Mouse (Mus musculus) bone marrow, adult 2 months (tissue): ENCODE data around the gene Glis3. TPM values are rescaled to one million over a fixed set of nuclear protein-coding genes. Genes with fewer than 3 reads are reported as not detected.

ENCODE experiments used
- H3K27ac ChIP-seq: fragments of 200-500 bp; 2 replicates; pipeline ENCODE4 v1.5.1; 2012; ENCODE audit warnings: low read depth, mild to moderate bottlenecking, control low read depth, inconsistent platforms, low read length; ENCODE audit not compliant: control insufficient read depth, poor library complexity, insufficient read depth
- H3K4me1 ChIP-seq: fragments of 200-500 bp; 2 replicates; pipeline ENCODE4 v1.6.1; 2011; ENCODE audit warnings: low read length; ENCODE audit not compliant: control insufficient read depth, insufficient read depth
- H3K4me3 ChIP-seq: fragments of 200-500 bp; replicated peaks from 2 replicates; pipeline ENCODE3; 2011; ENCODE audit warnings: mild to moderate bottlenecking, low read depth, low read length, control low read depth; ENCODE audit not compliant: control insufficient read depth
- CTCF ChIP-seq: fragments of 200-500 bp; IDR thresholded peaks from 2 replicates; pipeline ENCODE4 v1.5.1; 2011; ENCODE audit warnings: low read length, control low read depth; ENCODE audit not compliant: control insufficient read depth, insufficient read depth
- POLR2A ChIP-seq: fragments of 200-500 bp; IDR thresholded peaks from 2 replicates; pipeline ENCODE4 v1.6.1; 2011; ENCODE audit warnings: low read depth, mild to moderate bottlenecking, control low read depth, low read length, borderline replicate concordance; ENCODE audit not compliant: control insufficient read depth
- WGBS: fragments of 180-500 bp; shearing (Covaris S2); methylation state at CpG from one replicate; pipeline ENCODE4 v1.1.7; 2018; 5-methylcytosine and 5-hydroxymethylcytosine counted together
- polyA plus RNA-seq: library from polyadenylated mRNA; stranded (reverse); fragments of >200 nt; gene quantifications from 2 replicates; pipeline ENCODE4 v1.2.4, GENCODE M21; 2011; ENCODE audit warnings: low replicate concordance; ENCODE audit not compliant: missing spikeins, insufficient read depth, insufficient read length

The Glis3 gene
- polyA plus RNA-seq, 1 experiment: 2.5 TPM

DNA sequence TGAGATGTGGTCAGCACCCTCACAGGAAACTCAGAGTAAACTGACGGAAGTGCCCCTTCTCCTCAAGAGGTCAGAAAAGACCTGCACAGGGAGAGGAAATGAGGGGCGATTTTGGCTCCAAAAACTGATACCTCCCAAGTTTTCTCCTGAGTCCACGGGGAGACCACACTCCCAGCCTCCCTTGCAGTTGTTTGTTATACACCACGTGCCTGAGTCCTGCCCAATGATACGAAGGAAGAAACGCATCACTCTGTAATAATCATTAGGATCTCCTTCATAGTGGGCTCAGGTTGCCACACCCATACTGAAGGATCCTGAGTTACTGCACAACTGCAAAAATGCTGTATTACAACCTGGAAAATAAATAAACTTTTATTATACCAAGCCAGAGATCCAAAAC is 161.0 kb downstream of the Glis3 start:
- Histone ChIP-seq H3K4me1 (no peaks in the 10 kb centered on the region), H3K4me3 (no peak overlapping the region), H3K27ac (no peak overlapping the region)
- WGBS: 59% methylated on average over 6 of the region's 6 CpGs
- no peak for TF ChIP-seq CTCF

DNA sequence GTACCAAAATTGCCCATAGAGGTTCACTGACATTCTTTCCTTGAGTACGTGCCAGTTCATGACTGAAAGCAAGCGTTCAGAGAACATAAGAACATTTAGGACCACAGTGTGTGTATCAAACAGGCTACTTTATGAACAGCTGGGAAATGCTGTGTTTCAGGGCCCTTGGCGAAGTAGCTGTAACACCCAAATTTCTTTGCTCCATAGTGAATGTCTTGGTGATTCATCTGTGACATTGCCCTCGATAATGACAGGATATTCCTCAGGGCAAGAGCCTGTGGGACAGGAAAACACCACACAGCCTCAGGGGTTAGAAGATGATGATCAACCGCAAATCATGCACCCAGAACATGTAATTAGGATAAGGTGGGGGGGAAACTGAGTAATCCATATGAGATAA is 161.6 kb downstream of the Glis3 start:
- H3K4me1 ChIP-seq: no peaks in the 10 kb centered on the region
- WGBS: 77% methylated on average over 5 of the region's 5 CpGs
- no peak overlapping the region for H3K4me3 ChIP-seq
- H3K27ac ChIP-seq: no peak overlapping the region
- TF ChIP-seq CTCF (no peak), POLR2A (no peak)

GRCm38 (mm10) chr19:28517464-28518080 is 162.3 kb downstream of the Glis3 start:
- no peak overlapping the region for H3K27ac ChIP-seq
- H3K4me1 ChIP-seq: no peaks in the 10 kb centered on the region
- TF ChIP-seq POLR2A (no peak), CTCF (no peak)
- WGBS: 82% methylated on average over 9 of the region's 9 CpGs
- no peak overlapping the region for H3K4me3 ChIP-seq

DNA sequence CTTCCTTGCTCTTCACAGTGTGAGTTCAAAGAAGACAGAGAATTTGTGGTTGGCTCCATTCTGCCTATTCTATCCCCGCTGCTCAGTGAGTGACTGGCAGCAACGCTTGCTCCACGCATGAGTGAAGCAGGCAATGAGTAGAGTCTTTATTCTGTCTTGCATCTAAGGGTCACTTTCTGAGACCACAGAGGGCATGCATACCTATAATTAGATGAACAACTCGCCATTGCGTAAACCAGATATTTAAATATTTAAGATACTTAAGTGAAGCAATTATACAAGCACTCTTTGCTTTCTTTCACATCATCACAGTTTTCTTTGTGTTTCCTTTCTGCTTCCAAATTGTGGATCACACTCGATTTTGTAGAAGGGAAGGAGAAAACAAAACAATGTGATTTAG is 163.4 kb downstream of the Glis3 start:
- no peak overlapping the region for H3K4me3 ChIP-seq
- TF ChIP-seq POLR2A (no peak), CTCF (no peak)
- no peaks in the 10 kb centered on the region for H3K4me1 ChIP-seq
- H3K27ac ChIP-seq: no peak overlapping the region
- WGBS: 78% methylated on average over 6 of the region's 6 CpGs

DNA sequence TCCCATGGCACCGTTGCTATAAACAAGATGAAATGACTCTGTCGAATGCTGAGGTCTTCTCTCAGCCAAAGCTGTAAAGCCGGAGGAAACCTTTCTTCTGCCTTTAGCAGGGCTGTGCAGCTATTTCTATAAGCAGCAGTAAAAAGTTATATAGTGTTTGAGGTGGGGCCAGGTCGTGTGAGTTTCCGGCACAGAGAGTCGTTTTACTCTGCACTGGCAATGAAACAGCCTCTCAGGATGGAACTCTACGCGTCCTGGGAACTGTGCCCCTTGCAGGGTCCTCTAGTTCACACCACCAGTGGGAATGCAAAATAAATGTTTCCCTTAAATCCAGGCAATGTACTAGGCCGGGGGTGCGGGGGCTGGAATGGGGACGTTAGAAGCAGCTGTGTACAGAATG is 167.4 kb downstream of the Glis3 start:
- Histone ChIP-seq H3K4me3 (no peak overlapping the region), H3K27ac (no peak overlapping the region), H3K4me1 (no peaks in the 10 kb centered on the region)
- no peak for TF ChIP-seq POLR2A
- no peak for TF ChIP-seq CTCF
- WGBS: 81% methylated on average over 11 of the region's 11 CpGs

DNA sequence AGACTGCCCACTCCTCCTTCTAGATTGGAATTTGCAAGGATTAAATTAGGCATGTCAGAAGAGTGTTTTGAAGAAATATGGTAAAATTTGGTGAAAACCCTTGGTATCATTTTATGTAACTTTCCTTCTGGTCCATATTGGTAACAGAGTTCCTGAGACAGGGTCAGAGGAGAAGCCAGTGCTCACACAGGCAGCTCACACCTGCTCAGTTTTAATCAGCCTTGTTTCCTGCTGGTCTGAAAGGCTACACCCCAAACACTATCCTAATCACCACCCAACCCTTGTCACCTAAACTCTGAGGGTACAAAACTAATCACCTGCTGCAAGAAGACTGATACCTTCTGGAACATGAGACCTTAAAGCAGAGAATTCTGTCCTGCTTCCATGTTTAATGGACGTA is 168.0 kb downstream of the Glis3 start:
- Histone ChIP-seq H3K27ac (no peak overlapping the region), H3K4me1 (no peaks in the 10 kb centered on the region), H3K4me3 (no peak overlapping the region)
- TF ChIP-seq CTCF (no peak), POLR2A (no peak)
- WGBS: 95% methylated on average over 1 of the region's 1 CpGs

DNA sequence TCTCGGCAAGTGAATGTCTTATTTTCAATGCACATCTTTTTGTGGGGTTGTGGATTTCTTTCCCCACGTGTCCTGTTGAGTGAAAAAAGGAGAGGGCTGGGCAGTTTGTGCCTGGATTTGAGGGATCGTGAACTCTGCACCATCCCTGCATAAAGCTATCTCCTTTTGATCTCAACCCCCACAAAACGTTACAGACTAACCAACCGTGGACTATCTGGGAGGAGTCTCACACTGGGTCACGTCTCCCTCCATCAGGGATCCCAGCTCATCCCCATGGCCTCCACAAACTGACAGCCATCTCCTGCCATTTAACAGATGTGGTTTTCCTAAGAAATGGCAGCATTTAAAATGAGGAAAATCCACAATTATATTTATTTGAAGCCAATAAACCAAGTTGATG is 174.5 kb downstream of the Glis3 start:
- no peaks in the 10 kb centered on the region for H3K4me1 ChIP-seq
- 75% methylated on average over 6 of the region's 6 CpGs for WGBS
- no peak overlapping the region for H3K27ac ChIP-seq
- no peak overlapping the region for H3K4me3 ChIP-seq
- no peak for TF ChIP-seq CTCF
- TF ChIP-seq POLR2A: no peak

DNA sequence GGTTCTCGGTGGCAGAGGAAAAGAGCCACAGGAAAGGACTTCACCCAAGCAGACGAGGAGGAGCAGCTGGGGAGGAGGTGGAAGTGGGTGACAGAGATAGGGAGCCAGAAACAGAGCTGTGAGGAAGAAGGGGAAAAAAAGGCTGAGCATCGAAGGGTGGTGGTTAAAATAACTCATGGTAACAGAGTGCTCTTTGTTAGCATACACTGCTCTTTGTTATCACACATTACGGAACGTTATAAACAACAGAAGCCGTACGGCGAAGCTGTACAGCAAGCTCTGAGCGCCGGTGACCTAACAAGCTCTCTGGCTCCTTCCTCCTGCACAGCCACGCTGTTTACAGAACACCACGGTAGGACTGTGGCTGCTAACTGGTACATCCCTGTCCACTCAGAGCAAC is 176.9 kb downstream of the Glis3 start:
- 78% methylated on average over 12 of the region's 12 CpGs for WGBS
- H3K4me1 ChIP-seq: no peaks in the 10 kb centered on the region
- no peak overlapping the region for H3K27ac ChIP-seq
- TF ChIP-seq CTCF: no peak
- no peak for TF ChIP-seq POLR2A
- no peak overlapping the region for H3K4me3 ChIP-seq

DNA sequence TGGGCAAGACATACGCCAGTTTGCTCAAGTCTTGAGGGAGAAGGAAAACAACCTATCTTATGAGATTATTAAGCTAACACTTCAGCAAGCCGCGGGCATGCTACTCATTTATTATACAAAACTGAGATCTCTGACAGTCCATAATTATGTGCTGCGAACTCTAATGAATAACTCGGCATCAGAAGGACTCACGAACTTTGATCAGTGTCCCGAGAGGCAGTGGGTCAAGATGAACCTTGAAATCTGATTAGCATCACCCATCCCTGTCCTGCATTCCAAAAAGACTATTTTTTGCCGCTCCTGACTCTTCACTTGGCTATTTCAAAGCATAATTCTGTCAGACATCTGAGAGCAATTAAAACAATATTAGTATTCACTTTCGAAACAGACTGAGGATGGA is 178.9 kb downstream of the Glis3 start:
- no peak for TF ChIP-seq POLR2A
- TF ChIP-seq CTCF: no peak
- 85% methylated on average over 9 of the region's 9 CpGs for WGBS
- H3K27ac ChIP-seq: no peak overlapping the region
- H3K4me3 ChIP-seq: no peak overlapping the region
- H3K4me1 ChIP-seq: no peaks in the 10 kb centered on the region

GRCm38 (mm10) chr19:28500505-28500904 is 179.4 kb downstream of the Glis3 start:
- Histone ChIP-seq H3K27ac (no peak overlapping the region), H3K4me1 (no peaks in the 10 kb centered on the region), H3K4me3 (no peak overlapping the region)
- TF ChIP-seq CTCF (no peak), POLR2A (no peak)
- 90% methylated on average over 14 of the region's 14 CpGs for WGBS
